Mouse (Mus musculus): Measurements from ENCODE around the gene Tekt1. TPM values are rescaled to one million over a fixed set of nuclear protein-coding genes. Genes with fewer than 3 reads are reported as not detected.

Gene Tekt1
- total and polyA plus RNA-seq, 3 experiments, result not detected

- no peak overlapping the region for H3K4me3 ChIP-seq (ENCODE audit: low read depth, low read length)
- ATAC-seq (ENCODE audit: extremely low read depth, insufficient number of reproducible peaks, low FRiP score, poor library complexity, severe bottlenecking), result no peak
- H3K9me3 ChIP-seq (replicated peaks), result no peaks in the 10 kb centered on the region
- TF ChIP-seq GATA1 (IDR thresholded peaks at IDR 0.05; ENCODE audit: borderline replicate concordance, low read length), result no peak
- TF ChIP-seq POLR2AphosphoS5 (IDR thresholded peaks at IDR 0.05; ENCODE audit: insufficient replicate concordance, low read depth, low read length), result no peak
- TF ChIP-seq GATA2 (IDR thresholded peaks at IDR 0.05; ENCODE audit: borderline replicate concordance, low read depth, low read length), result no peak
- TF ChIP-seq CTCF (IDR thresholded peaks at IDR 0.05; ENCODE audit: low read depth, low read length), result no peak
- TF ChIP-seq TAL1 (conservative IDR thresholded peaks at IDR 0.05; ENCODE audit: low read depth, low read length), result no peak
- no peaks in the 10 kb centered on the region for H3K36me3 ChIP-seq (replicated peaks)
- no peak for DNase-seq (ENCODE audit: low spot score)
- peaks cover 8% of the 10 kb centered on the region for H3K27me3 ChIP-seq (ENCODE audit: insufficient read depth, low read length)
- no peaks in the 10 kb centered on the region for H3K4me1 ChIP-seq (ENCODE audit: insufficient read depth, low read depth, low read length)
These were observed 53.3 kb downstream of the Tekt1 start for GRCm38 (mm10) chr11:72308982-72309381.

- Histone ChIP-seq H3K9me3 (replicated peaks) (no peaks in the 10 kb centered on the region), H3K4me3 (ENCODE audit: low read depth, low read length) (no peak overlapping the region), H3K36me3 (replicated peaks) (no peaks in the 10 kb centered on the region), H3K4me1 (ENCODE audit: insufficient read depth, low read depth, low read length) (no peaks in the 10 kb centered on the region; the same call in 1 of the 2 replicates), H3K27me3 (ENCODE audit: insufficient read depth, low read length) (peaks cover 11% of the 10 kb centered on the region)
- DNase-seq (ENCODE audit: low spot score) (no peak), ATAC-seq (ENCODE audit: extremely low read depth, insufficient number of reproducible peaks, low FRiP score, poor library complexity, severe bottlenecking) (no peak)
- TF ChIP-seq TAL1 (conservative IDR thresholded peaks at IDR 0.05; ENCODE audit: low read depth, low read length) (no peak), GATA2 (IDR thresholded peaks at IDR 0.05; ENCODE audit: borderline replicate concordance, low read depth, low read length) (no peak), POLR2AphosphoS5 (IDR thresholded peaks at IDR 0.05; ENCODE audit: insufficient replicate concordance, low read depth, low read length) (no peak), GATA1 (IDR thresholded peaks at IDR 0.05; ENCODE audit: borderline replicate concordance, low read length) (no peak), CTCF (IDR thresholded peaks at IDR 0.05; ENCODE audit: low read depth, low read length) (no peak)
These were observed 54.8 kb downstream of the Tekt1 start for GRCm38 (mm10) chr11:72307461-72307860.

- TF ChIP-seq POLR2AphosphoS5 (IDR thresholded peaks at IDR 0.05; ENCODE audit: insufficient replicate concordance, low read depth, low read length) (no peak), TAL1 (conservative IDR thresholded peaks at IDR 0.05; ENCODE audit: low read depth, low read length) (no peak), CTCF (IDR thresholded peaks at IDR 0.05; ENCODE audit: low read depth, low read length) (no peak), GATA2 (IDR thresholded peaks at IDR 0.05; ENCODE audit: borderline replicate concordance, low read depth, low read length) (no peak), GATA1 (IDR thresholded peaks at IDR 0.05; ENCODE audit: borderline replicate concordance, low read length) (no peak)
- ATAC-seq (ENCODE audit: extremely low read depth, insufficient number of reproducible peaks, low FRiP score, poor library complexity, severe bottlenecking), result no peak
- Histone ChIP-seq H3K4me1 (ENCODE audit: insufficient read depth, low read depth, low read length) (peaks cover 13% of the 10 kb centered on the region), H3K27me3 (ENCODE audit: insufficient read depth, low read length) (peaks cover 18% of the 10 kb centered on the region), H3K36me3 (replicated peaks) (no peaks in the 10 kb centered on the region), H3K9me3 (replicated peaks) (no peaks in the 10 kb centered on the region), H3K4me3 (ENCODE audit: low read depth, low read length) (no peak overlapping the region)
- DNase-seq (ENCODE audit: low spot score), result no peak
These were observed 60.0 kb downstream of the Tekt1 start for GRCm38 (mm10) chr11:72302230-72302629.

GRCm38 (mm10) chr11:72301334-72301733, 60.9 kb downstream of the Tekt1 start, which contains the start of gene Xaf1:
Gene Xaf1 (plus strand): TSS chr11:72301629.
- Histone ChIP-seq H3K27me3 (ENCODE audit: insufficient read depth, low read length) (peaks cover 18% of the 10 kb centered on the region), H3K4me3 (ENCODE audit: low read depth, low read length) (peak within 1 kb of the TSS; percentile 55; the same call in 1 of the 2 replicates), H3K36me3 (replicated peaks) (no peaks in the 10 kb centered on the region), H3K9me3 (replicated peaks) (no peaks in the 10 kb centered on the region), H3K4me1 (ENCODE audit: insufficient read depth, low read depth, low read length) (peaks cover 13% of the 10 kb centered on the region)
- peak; percentile 57 for ATAC-seq (ENCODE audit: extremely low read depth, insufficient number of reproducible peaks, low FRiP score, poor library complexity, severe bottlenecking)
- no peak for DNase-seq (ENCODE audit: low spot score)
- no peak for TF ChIP-seq CTCF (IDR thresholded peaks at IDR 0.05; ENCODE audit: low read depth, low read length)
- TF ChIP-seq TAL1 (conservative IDR thresholded peaks at IDR 0.05; ENCODE audit: low read depth, low read length), result no peak
- TF ChIP-seq GATA2 (IDR thresholded peaks at IDR 0.05; ENCODE audit: borderline replicate concordance, low read depth, low read length), result no peak
- no peak for TF ChIP-seq POLR2AphosphoS5 (IDR thresholded peaks at IDR 0.05; ENCODE audit: insufficient replicate concordance, low read depth, low read length)
- no peak for TF ChIP-seq GATA1 (IDR thresholded peaks at IDR 0.05; ENCODE audit: borderline replicate concordance, low read length)

Other genes with a start within 250 kb of the Tekt1 start
- gene Pitpnm3, start 226.7 kb downstream of the Tekt1 start, total RNA-seq (2014; fragmentation: Nextera tagmentation), result not detected in 2 replicates
- 0.06 and 0.27 TPM in 2 replicates for gene Pitpnm3, start 226.7 kb downstream of the Tekt1 start, total RNA-seq (2017)
- gene Pitpnm3, start 226.7 kb downstream of the Tekt1 start, polyA plus RNA-seq (2012), result 0.01 TPM in 1 of 2 replicates, not detected in the other
- not detected in 2 replicates for gene Gm43951, start 155.6 kb downstream of the Tekt1 start, total RNA-seq (2014; fragmentation: Nextera tagmentation)
- gene Gm43951, start 155.6 kb downstream of the Tekt1 start, total RNA-seq (2017), result 0.58 and 0.76 TPM in 2 replicates
- 0.29 and 0.41 TPM in 2 replicates for gene Gm43951, start 155.6 kb downstream of the Tekt1 start, polyA plus RNA-seq (2012)
- gene 4933427D14Rik, start 155.0 kb downstream of the Tekt1 start, total RNA-seq (2014; fragmentation: Nextera tagmentation), result 17.0 and 27.7 TPM in 2 replicates
- 13.7 and 22.4 TPM in 2 replicates for gene 4933427D14Rik, start 155.0 kb downstream of the Tekt1 start, total RNA-seq (2017)
- gene 4933427D14Rik, start 155.0 kb downstream of the Tekt1 start, polyA plus RNA-seq (2012), result 2.9 and 4.0 TPM in 2 replicates
- gene Txndc17, start 154.9 kb downstream of the Tekt1 start, total RNA-seq (2014; fragmentation: Nextera tagmentation), result 112 and 134 TPM in 2 replicates
- gene Txndc17, start 154.9 kb downstream of the Tekt1 start, total RNA-seq (2017), result 60.2 and 60.5 TPM in 2 replicates
- gene Txndc17, start 154.9 kb downstream of the Tekt1 start, polyA plus RNA-seq (2012), result 30.1 and 31.0 TPM in 2 replicates
- 19.9 and 26.7 TPM in 2 replicates for gene Med31, start 146.8 kb downstream of the Tekt1 start, total RNA-seq (2014; fragmentation: Nextera tagmentation)
- 13.5 and 20.2 TPM in 2 replicates for gene Med31, start 146.8 kb downstream of the Tekt1 start, total RNA-seq (2017)
- 0.55 and 0.74 TPM in 2 replicates for gene Med31, start 146.8 kb downstream of the Tekt1 start, polyA plus RNA-seq (2012)
- gene Slc13a5, start 95.2 kb downstream of the Tekt1 start, total RNA-seq (2014; fragmentation: Nextera tagmentation), result not detected in 2 replicates
- 0.06 and 0.11 TPM in 2 replicates for gene Slc13a5, start 95.2 kb downstream of the Tekt1 start, total RNA-seq (2017)
- not detected in 2 replicates for gene Slc13a5, start 95.2 kb downstream of the Tekt1 start, polyA plus RNA-seq (2012)
- gene Xaf1, start 60.8 kb downstream of the Tekt1 start, total RNA-seq (2014; fragmentation: Nextera tagmentation), result 0.30 TPM in 1 of 2 replicates, not detected in the other
- gene Xaf1, start 60.8 kb downstream of the Tekt1 start, total RNA-seq (2017), result 1.4 and 2.0 TPM in 2 replicates
- gene Xaf1, start 60.8 kb downstream of the Tekt1 start, polyA plus RNA-seq (2012), result 0.02 TPM in 1 of 2 replicates, not detected in the other
- not detected in 2 replicates for gene Fbxo39, start 48.0 kb downstream of the Tekt1 start, total RNA-seq (2014; fragmentation: Nextera tagmentation)
- gene Fbxo39, start 48.0 kb downstream of the Tekt1 start, total RNA-seq (2017), result 0.05 TPM in 1 of 2 replicates, not detected in the other
- gene Fbxo39, start 48.0 kb downstream of the Tekt1 start, polyA plus RNA-seq (2012), result not detected in 2 replicates
- not detected in 2 replicates for gene Smtnl2, start 49.3 kb upstream of the Tekt1 start, total RNA-seq (2014; fragmentation: Nextera tagmentation)
- gene Smtnl2, start 49.3 kb upstream of the Tekt1 start, total RNA-seq (2017), result 0.06 and 0.11 TPM in 2 replicates
- not detected in 2 replicates for gene Smtnl2, start 49.3 kb upstream of the Tekt1 start, polyA plus RNA-seq (2012)
- not detected in 2 replicates for gene Ggt6, start 73.1 kb upstream of the Tekt1 start, total RNA-seq (2014; fragmentation: Nextera tagmentation)
- 0.05 TPM in 1 of 2 replicates, not detected in the other for gene Ggt6, start 73.1 kb upstream of the Tekt1 start, total RNA-seq (2017)
- not detected in 2 replicates for gene Ggt6, start 73.1 kb upstream of the Tekt1 start, polyA plus RNA-seq (2012)
- gene Mybbp1a, start 78.9 kb upstream of the Tekt1 start, total RNA-seq (2014; fragmentation: Nextera tagmentation), result 496 and 593 TPM in 2 replicates
- 96.8 and 125 TPM in 2 replicates for gene Mybbp1a, start 78.9 kb upstream of the Tekt1 start, total RNA-seq (2017)
- gene Mybbp1a, start 78.9 kb upstream of the Tekt1 start, polyA plus RNA-seq (2012), result 195 and 253 TPM in 2 replicates
- 129 and 145 TPM in 2 replicates for gene Spns2, start 127.5 kb upstream of the Tekt1 start, total RNA-seq (2014; fragmentation: Nextera tagmentation)
- gene Spns2, start 127.5 kb upstream of the Tekt1 start, total RNA-seq (2017), result 29.3 and 40.8 TPM in 2 replicates
- 69.2 and 113 TPM in 2 replicates for gene Spns2, start 127.5 kb upstream of the Tekt1 start, polyA plus RNA-seq (2012)
- gene Spns3, start 188.1 kb upstream of the Tekt1 start, total RNA-seq (2014; fragmentation: Nextera tagmentation), result not detected in 2 replicates
- 0.11 and 0.12 TPM in 2 replicates for gene Spns3, start 188.1 kb upstream of the Tekt1 start, total RNA-seq (2017)
- gene Spns3, start 188.1 kb upstream of the Tekt1 start, polyA plus RNA-seq (2012), result not detected in 2 replicates
- gene Ube2g1, start 244.8 kb upstream of the Tekt1 start, total RNA-seq (2014; fragmentation: Nextera tagmentation), result 98.9 and 119 TPM in 2 replicates
- 52.6 and 60.1 TPM in 2 replicates for gene Ube2g1, start 244.8 kb upstream of the Tekt1 start, total RNA-seq (2017)
- 32.2 and 47.7 TPM in 2 replicates for gene Ube2g1, start 244.8 kb upstream of the Tekt1 start, polyA plus RNA-seq (2012)

All from G1E (cell line).